Mouse (Mus musculus): ENCODE measurements at regions not wholly inside any gene's neighbourhood (a gene's known extent, or its start where the extent isn't known, plus 50 kb on each side); places are given as distances from the start of the nearest gene placed in this dataset.
A peak's percentile ranks its signal among the peaks of the same experiment; 100 is the strongest.

DNA sequence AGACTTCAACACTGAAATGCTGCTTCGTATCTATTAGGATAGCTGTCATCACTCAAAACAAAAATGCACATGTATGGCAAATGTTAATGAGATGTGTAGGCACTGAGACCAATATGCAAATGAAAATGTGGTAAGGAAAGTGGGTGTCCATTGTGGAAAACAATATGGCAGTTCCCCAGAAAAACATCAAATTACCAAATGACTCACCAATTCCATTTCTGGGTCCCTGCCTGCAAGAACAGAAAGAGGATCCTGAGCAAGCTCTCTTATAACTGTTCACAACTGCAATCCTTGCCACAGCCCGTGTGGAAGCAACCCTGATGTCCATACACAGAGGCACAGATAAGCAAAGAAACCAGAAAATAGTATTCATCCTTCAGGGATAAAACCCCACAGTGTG, 442.0 kb downstream of the Defb40 start:
- DNase-seq (ENCODE audit: low spot score in 2 of 2), result no peak

DNA sequence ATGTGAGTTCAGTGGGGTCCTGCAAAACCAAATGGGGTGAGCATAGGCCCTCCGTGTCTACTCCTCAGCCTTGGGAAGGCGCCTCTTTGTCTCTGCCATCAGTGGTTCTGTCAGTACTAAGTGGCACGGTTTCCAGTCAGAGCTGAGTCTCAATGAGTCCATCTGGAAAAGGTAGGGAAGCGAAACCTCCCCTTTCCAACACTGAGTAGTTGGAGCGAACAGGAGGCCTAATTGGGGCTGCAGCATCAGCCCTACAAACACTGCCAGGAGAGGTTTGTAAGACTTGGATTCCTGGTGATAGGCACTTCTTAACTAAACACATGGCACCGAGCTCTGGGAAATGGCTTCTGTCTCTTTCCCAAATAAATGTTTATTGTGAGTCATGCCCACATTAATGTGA, 449.9 kb downstream of the Defb40 start:
- no peak for DNase-seq (ENCODE audit: low spot score in 2 of 2)

DNA sequence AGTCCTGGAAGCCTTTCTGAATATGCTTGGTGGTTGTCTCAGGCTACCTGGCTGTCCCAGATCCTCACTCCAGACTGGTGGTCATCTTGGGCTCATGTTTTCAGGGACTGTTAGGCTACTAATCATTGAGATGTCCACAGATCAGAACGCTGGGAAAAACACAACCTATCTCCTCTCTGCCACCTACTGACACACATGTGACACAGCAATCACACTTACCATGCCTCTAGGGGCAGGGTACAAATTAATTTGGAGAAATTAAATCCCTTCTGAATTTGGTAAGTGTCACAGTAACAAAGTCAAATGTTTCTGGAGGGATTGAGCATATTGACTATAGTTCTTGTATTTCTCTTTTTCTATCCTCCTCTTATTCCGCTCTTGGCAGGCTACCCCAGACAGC, 465.6 kb downstream of the Defb40 start:
- DNase-seq (ENCODE audit: low spot score in 2 of 2), result no peak

DNA sequence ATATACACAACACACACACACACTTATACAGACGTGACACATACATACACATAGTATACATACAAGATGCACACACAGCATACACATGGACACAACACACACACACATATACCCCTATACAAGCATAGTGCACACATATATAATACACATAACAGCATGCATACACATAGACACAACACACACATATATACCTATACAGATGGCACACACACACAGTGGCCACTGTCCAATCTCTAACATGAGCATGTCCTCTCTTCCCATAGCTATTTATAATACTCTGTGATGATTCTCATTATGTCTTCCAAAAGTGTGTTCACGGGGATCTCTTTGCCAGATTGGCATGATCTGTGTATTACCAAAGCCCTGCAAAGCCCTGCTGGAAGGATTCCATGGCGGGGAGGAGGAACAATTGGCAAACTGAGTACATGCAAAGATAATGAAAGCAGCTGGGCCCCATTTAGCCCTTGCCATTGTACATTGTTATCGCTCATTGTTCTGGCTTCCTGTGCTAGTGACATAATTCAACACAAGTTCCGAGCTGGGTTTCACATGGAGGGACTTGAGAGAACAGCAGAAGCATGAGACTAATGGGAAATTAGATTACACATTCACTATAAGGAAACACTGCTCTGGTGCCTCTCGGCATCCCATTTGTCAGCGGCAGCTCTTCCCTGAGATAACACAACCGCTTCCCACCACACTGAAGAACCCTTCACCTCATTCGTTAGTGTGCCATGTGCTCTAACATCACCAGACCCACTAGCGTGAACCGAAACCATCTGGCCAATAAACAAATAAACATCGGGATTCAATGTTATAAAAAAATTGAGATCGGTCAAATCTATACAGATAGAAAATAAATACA, 471.7 kb downstream of the Defb40 start:
- DNase-seq (ENCODE audit: low spot score in 2 of 2), result no peak

DNA sequence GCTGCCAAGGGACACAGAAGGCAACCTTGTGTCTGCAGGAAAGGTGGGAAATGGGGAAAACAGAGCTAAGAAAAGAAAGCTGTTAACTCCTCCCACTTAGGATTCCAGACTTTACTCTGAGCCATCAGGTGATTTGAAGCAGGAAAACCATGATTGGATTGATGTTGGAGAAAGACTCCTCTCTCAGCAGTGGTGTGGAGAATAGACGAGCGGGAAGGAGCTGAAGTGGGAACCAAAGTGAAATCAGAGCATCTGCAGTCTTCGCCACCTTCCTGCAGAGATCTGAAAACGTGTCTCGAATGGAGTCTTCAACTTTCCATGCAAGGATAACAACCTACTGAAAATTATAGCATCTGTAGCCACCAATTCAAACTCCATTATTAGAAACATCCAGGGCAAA, 487.4 kb downstream of the Defb40 start:
- DNase-seq (ENCODE audit: low spot score in 2 of 2), result no peak

DNA sequence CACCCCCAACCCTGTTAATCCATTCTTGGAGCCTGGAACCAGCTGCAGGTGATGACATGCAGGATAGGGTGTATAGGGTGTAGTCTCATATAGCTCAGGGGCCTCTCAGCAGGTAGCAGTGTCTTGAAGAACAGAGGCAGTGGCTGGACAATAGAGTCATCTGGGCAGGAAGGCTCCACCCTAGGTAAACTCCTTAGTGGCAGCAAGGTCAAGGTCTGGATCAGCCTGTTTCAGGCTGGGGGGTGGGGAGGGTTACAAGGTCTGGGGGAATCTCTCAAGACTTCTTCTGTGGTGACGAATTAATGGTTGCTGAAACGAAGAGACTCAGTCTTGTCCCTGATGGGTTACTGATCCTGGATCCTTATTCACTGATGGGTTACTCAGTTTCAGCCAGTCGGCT, 498.0 kb downstream of the Defb40 start:
- no peak for DNase-seq (ENCODE audit: low spot score in 2 of 2)

DNA sequence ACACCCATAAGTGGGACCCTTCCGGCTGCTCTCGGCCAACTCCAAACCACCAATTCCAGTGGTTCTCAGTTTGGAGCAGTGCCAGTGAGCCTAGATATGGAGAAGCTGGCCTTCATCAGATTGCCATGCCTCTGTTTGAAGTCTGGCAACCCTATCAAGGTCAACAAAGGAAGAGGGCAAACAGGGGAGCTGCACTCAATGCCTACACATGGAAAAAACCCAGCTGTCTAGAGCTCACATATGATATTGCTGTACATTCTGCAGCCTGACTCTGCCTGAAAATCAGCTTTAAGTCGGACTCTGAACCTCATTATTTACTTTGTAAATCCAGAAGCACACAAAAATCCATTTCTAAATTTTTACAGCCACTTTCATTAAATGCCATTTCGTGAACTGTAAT, 499.9 kb downstream of the Defb40 start:
- no peak for DNase-seq (ENCODE audit: low spot score in 2 of 2)

DNA sequence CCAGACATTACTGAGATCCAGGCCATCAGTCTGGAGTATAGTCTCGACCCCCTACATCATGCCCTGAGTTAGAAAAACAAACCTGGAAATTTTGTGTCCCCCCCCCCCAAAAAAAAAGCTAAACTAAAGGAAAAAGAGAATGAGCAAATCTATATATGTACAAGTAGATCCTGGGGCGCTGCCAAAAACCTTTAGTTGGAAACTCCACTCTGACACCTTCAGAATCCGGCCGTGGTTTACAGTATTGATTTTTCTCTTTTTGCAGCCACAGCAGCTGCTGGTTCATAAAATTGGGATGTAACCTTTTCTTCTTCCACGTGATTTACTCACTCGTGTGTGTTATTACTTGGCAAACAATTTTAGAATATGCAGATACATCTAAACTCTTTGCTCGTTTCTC, 510.5 kb downstream of the Defb40 start:
- DNase-seq (ENCODE audit: low spot score in 2 of 2), result peak in 1 of 2 experiments; percentile 9

DNA sequence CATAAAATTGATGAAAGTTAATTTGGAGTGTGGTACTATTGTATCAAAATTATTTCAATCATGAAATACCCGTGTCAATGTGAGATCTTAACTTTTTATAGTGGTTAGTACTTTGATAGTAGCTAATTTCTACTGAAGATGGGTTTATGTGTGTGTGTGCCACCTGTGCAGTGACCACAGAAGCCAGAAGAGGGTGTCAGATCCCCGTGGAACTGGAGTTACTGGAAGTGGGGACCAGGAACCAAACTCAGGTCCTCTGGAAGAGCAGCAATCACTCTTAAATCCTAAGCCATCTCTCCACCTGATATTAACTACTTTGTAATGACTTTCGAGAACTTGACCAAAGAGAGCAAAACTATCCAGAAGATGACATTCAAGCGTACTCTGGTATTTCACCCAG, 517.4 kb downstream of the Defb40 start:
- DNase-seq (ENCODE audit: low spot score in 2 of 2), result no peak

DNA sequence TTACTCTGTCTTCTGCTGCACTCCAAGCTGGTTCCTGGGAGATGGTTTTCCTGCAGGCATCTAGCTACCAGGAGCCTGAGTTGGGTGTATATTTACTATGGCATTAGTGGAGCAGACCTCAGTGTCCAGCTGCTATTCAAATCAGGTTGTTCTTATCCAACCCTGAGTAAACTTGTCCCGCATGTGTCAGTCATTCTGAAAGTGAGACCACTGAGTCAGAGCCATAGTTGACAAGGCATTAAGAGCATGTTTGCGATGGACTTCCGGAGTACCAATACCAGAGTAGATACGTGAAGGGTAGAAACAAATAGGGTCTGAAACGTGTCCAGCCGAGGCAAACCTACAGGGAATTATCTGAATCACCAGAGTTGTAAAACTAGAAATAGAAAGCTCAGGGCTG, 520.6 kb downstream of the Defb40 start:
- no peak for DNase-seq (ENCODE audit: low spot score in 2 of 2)

DNA sequence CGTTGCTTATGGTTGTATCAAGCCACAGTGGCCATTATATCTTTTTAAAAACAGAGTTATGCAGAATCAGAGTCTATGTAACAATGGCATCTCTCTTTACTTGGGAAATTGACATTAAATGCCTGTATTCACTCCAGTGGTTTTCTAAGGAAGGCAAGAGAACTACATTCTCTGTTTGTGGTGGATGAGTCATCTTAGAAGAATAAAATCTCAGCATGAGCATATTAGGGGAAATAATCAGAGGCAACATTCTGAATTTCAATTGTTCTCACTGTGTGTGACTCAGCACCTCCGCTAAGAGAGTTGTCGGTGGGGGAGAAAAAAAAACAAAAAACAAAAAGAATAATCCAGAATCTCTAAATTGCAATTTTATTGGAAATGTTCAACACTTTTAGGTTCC, 529.0 kb downstream of the Defb40 start:
- DNase-seq (ENCODE audit: low spot score in 2 of 2), result no peak

DNA sequence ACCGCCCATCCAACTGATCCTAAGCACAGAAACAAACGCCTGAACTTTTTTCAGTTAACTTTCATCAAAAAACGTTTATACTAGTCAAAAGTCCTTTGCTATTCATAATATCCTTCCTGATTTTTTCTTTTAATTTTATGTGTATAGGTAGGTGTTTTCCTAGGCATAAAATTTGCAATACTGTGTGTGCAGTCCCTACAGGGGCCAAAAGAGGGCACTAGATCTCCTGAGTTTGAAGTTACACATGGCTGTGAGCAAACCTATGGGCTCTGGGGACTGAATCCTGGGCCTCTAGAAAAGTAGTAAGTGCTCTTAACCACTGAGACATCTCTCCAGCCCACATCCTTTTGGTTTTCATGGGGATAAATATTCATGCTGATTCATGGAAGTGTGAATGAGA, 535.8 kb downstream of the Defb40 start:
- no peak for DNase-seq (ENCODE audit: low spot score in 2 of 2)

DNA sequence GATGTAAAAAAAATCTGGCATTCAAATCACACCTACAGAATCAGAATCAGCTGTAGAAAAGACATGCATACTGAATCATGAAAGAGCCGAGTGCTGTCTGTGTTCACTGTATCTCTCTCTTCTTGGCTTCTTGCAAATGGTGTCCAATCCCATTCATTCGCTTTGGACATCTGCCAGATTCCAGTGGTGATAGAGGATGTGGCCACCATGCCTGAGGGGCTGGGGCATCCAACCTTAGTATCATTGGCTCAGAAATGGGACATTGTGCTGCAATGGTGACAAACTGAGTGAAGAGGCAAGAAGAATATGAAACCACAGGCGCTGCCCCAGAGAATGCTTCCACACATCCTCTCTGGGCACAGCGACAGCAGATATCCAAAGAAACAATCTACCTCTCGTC, 555.2 kb downstream of the Defb40 start:
- no peak for DNase-seq (ENCODE audit: low spot score in 2 of 2)

DNA sequence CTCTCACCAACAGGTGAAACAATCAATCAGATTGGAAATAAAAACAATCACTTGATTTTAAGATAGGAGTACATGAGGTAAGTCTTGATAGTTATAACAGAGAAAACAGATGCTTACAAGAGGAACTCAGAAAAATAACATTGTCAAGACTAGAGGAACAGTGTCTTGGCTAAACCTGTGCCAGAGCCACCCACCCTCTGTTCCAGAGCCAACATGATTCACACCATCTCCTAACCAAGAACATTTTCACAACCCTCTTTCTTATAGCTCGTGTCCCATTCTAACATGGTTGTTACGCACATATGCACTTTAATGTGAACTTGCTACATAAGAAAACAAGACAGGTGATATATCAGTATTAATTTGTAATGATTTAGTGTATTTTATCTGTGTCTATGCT, 565.6 kb downstream of the Defb40 start:
- DNase-seq (ENCODE audit: low spot score in 2 of 2), result no peak

DNA sequence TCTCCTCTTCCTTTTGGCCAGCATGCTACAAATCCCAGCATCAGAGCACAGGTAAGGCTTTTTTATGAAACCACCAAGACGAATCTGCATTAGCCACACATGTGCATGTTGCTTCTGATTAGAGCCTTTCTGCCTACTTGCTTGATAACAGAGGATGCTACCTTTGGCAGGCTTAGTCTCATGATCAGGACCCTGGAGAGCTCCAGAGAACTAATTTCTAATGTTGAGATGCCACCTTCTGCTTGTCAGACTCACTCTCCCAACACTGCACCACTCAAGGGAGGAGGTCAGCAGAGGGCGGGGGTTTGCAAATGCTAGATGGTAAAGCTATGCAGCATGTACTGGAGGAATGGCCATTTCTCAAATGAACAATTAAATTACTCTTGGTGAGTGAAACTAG, 571.6 kb downstream of the Defb40 start:
- DNase-seq (ENCODE audit: low spot score in 2 of 2), result no peak

DNA sequence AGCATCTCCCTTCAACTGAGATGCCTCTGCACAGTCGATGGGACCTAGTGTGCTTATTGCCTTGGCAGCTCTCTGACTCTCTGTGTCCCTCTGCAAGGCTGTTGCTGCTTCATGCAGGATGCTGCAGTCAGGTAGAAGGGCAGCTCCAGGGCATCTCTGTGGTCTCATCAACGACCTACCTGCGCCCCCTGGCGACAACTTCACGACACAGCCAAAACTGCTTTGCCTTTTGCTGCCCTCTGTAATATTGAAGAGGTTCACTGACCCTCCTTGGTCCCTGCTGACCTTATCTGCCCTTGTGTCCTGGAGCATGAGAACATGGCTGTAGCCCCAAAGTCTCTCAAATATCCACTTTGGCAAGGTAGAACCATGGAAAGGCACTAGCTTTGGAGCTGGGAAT, 589.7 kb downstream of the Defb40 start:
- peak; percentile 5 to 34 for DNase-seq (ENCODE audit: low spot score in 2 of 2)

DNA sequence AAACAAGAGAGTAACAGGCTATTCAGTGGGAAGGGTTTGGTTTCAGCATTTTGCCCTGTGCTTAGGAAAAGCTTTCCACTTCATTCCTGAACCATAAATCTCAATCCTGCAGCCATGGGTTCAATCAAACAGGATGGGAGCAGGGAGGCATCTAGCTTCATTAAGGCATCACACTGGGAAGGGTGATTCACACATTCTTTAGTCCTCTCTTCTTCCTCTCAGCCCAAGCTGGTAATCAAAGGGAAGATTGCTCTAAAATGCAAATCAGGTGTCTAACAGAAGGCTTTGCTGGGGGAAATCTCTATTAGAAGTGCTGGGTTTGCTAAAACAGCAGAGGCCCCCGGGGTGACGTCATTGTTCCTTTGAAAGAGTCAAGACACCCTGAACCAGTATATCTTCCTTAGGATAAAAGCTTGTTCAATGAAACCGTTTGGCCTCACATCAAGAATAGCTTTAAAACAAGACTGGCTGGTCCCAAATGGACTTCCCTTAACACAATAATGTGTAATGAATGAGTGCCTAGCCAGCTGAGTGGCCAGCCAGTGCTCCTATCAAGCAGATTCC, 596.4 kb downstream of the Defb40 start:
- no peak for DNase-seq (ENCODE audit: low spot score in 2 of 2)

DNA sequence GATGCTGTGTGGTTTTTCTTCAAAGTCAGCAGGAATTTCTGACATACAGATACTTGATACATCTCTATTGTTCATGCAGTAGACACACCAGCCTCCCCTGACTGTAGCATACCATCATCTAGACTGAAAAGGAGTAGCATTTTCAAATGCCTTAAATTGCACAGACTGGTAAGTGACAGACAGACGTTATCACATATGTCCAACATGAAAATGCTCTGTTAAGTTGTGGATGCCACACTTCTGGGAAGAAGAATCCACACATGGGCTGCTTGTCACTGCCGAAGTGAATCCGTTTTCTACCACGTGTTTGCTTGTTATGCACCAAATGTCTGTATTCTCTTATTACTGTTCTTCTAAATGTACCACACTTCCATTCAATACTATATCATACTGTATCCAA, 629.3 kb downstream of the Defb40 start:
- DNase-seq (ENCODE audit: low spot score in 2 of 2), result no peak

DNA sequence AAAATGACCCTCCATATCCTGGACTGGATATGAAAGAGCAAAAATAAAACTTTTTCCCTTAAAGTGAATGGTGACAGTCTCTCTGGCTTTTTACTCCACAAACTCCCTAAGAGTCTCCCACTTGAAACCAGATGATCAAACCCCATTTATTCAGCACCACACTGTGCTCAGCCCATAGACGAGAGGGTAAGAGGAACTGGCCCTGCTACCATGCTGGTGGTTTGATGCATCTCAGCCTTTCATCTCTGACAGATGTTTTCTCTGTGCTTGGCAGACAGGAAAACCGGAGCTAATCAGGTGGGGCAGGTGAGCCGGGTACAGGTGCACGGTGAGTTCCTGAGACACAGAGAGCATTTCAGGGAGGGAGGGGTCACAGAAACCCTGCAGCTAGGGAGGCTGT, 631.8 kb downstream of the Defb40 start:
- DNase-seq (ENCODE audit: low spot score in 2 of 2), result no peak

DNA sequence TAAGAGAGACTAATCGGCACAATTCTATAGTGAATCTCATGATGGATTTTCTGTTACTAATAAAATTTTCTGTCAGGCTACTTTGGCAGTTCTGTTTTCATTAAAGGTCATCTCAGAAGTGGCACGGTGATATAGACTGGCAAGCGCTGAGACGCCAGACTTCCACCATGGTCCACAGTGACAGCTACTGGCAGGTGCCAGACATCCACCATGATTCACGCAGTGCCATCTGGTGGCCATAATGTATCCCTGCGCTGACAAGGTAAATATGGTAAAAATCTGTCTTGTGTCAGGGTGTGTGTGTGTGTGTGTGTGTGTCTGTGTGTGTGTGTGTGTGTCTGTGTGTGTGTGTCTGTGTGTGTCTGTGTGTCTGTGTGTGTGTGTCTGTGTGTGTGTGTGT, 632.7 kb downstream of the Defb40 start:
- DNase-seq (ENCODE audit: low spot score in 2 of 2), result peak; percentile 5 to 32

DNA sequence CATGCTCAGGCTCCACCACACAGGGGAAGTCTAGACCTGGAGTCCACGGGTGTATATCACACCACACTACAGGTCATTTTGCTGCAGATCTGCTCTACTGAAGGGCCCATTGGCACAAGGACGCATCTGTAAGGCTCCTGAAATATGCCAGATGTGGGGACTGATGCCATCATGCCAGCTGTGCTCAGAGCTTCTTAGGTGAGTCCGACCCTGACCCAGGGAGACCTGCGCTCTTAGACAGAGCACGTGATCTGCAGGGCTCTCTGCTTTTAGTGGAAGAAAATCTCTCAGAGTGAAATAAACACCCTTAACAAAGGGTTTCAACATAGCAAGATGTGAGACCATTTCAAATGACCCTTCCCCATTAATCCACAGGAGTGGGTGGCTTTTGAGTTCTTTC, 633.2 kb downstream of the Defb40 start:
- no peak for DNase-seq (ENCODE audit: low spot score in 2 of 2)

DNA sequence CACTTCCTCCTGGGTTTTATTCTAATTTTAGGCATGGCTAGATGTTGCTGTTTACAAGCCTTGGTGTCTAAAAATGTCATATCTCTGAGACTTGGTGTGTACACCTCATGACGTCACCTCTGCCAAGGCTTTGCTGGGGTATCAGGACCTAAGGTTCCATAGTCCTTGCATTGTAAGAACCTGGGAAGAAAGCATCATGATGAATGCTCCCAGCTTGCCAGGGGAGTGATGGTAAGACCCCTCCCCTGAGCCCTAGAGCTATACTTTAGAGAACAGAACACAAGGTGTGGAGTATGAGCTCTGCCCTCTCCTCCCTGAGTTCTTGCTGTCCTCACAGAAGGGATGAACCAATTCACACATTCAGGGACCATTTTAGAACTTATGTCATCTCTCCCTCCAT, 642.5 kb downstream of the Defb40 start:
- DNase-seq (ENCODE audit: low spot score in 2 of 2), result no peak

DNA sequence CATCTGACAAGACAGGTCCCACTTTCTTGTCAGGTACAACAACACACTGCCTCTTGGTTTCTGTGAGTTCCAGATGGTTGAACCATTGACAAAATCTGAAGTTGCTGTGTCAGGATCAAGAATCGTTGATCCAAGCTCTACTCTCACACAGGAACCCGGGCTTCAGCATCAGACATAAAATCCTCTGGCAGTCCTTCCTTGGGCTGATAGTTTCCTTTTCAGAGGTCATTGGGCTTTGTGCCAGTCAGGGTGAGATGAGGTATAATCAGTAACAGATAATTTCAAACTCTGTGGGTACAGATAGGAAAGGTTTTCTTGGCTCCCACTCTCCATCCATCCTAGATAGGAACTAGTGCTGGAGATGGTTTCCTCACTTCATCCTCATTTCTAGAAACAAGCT, 649.5 kb downstream of the Defb40 start:
- DNase-seq (ENCODE audit: low spot score in 2 of 2), result no peak

DNA sequence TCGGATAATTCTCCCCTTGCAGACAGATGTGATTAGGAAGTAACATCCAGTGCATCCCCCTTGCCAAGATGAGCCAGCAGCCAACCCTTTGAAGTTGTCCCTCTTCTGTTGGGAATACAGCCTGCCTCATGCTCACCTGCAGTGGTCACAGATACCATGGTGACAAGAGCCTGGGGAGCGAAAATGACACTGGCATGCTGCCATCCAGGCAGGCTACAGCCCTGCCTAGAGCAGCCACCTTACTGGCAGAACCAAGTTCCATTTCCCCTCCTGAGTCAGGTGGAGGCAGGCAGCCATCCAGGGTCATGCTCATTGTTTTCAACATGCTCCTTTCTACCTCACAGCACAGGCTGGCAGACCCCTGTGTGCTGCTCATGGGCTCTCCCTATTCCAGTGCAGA, 661.6 kb downstream of the Defb40 start:
- no peak for DNase-seq (ENCODE audit: low spot score in 2 of 2)

Measured in frontal cortex, postnatal 10 days (tissue).